Mouse (Mus musculus) cerebellum, adult 9-10 months (tissue): ENCODE measurements around the gene Olfr350.

Source experiments
- DNase-seq: peaks from one replicate; pipeline ENCODE4 v3.0.0; 2022

Gene Olfr350

DNA sequence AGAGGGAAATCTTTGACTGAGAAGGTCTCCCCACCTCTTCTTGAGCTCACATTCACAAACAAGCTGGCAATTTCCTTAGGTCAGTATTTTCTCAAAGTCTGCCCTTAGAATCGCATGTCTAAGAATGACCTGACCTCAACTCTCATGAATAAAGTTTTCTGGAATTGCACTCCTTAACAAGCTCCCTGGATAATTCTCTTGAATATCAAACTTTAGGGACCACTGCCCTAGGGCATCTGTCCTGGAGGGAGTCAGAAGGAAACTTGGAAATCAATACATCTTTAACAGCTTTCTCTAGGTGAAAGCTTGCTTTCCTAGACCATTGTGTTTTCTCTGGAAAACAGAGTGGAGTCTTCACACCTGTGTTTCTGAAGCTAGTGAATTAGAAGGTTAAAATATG is at the start of gene Olfr350:
TSS of gene Olfr350 (plus strand) at position 301 of the 400 bp plus-strand sequence.
- DNase-seq: no peak

DNA sequence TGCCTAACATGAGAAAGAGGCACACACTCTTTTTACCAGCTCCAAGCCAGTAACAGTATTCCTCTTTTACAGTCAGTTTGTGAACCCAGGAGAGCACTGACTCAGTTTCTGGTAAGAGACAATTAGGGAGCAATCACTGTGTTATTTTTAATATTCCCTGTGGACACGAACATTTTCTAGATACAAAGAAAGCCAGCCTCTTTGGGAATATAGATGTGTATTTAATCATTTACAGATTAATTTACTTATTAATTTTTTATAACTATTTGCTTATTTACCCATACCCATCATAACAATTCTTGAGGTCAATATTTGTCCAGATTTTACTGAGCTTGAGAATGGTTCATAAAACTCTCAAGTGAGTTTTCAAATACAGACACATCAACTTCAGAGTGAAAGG is 29.2 kb upstream of the Olfr350 start, which contains the start of gene Olfr3:
TSS of gene Olfr3 (minus strand) at position 101 of the 400 bp plus-strand sequence.
- no peak for DNase-seq

DNA sequence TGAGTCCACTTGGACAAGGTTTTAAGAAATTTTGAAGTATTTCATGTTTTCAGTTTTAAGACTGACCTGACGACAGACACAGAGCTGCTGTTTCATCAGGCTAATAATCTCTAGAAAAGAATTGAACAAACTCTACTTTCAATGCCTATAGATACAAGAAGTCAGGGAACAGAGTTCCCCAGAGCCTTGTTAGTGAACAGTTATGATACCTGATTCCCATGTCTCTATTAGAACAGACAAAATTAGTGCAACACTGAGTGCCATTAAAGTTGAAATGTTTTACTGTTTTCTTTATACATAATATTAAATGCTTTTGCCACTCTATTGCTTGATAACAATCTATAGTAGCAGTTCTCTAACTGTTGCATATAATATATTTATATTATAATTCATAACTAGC is 16.4 kb downstream of the Olfr350 start, which contains the start of gene Olfr351:
TSS of gene Olfr351 (minus strand) at position 101 of the 400 bp plus-strand sequence.
- DNase-seq: no peak

DNA sequence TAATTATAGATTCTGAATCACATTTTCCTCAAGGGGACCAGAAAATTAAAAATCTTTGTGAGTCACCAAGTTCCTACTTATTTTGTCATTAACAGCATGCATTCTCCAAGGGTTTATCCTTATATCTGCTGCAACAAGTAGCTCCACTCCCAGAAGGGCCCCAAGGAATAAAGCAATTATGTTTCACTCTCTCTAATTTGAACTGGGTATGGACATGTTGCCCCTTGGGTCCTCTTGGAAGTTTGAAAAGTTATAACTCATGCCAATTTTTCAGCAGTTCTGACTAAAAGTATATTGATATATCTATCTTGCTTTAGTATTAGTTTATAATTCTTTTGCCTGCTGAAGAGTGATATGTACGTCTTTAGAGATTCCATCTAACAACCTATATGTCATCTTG is 22.1 kb downstream of the Olfr350 start, which contains the start of gene Olfr352:
TSS of gene Olfr352 (plus strand) at position 301 of the 400 bp plus-strand sequence.
- no peak for DNase-seq

DNA sequence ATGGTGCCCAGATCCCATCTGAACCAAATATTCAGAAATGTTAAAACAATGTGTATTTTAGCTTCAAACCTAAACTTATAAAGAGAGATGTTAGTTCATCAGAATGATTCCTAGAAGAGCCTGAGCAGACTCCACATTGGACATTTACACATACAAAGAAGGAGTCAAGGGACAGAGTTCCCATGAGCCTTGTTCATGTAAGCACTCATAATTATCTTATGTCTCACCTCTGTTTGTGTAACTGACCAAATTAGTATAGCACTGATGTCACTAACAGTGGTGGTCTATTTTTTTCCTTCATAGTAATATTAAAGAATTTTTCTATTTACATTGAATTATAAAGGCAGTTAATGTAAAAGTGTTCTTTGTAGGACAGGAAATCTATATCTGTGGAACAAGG is 46.7 kb downstream of the Olfr350 start, which contains the start of gene Olfr353:
TSS of gene Olfr353 (minus strand) at position 101 of the 400 bp plus-strand sequence.
- no peak for DNase-seq

DNA sequence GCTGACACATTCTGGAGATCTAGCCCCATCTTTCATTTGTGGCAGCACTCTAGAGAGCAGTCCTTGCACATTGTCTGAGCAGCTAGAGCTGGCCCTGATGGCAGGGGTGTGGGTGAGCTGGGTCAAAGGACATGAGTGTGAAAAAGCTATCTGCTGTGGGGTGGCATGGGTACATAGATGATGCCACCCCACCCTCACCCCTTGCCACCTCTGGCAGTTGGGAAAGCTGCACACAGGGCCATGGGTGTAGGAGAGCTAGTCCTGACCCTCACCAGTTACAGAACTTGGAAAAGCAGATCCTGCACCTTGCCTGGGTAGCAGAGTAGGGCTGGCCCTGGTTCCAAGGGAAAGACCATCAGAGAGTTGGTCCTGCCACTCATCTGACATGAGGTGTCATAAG is 51.0 kb downstream of the Olfr350 start:
- DNase-seq: no peak
